Mouse (Mus musculus): ENCODE data around the gene Cdca7.
A peak's percentile ranks its signal among the peaks of the same experiment; 100 is the strongest.

Cdca7 gene

DNA sequence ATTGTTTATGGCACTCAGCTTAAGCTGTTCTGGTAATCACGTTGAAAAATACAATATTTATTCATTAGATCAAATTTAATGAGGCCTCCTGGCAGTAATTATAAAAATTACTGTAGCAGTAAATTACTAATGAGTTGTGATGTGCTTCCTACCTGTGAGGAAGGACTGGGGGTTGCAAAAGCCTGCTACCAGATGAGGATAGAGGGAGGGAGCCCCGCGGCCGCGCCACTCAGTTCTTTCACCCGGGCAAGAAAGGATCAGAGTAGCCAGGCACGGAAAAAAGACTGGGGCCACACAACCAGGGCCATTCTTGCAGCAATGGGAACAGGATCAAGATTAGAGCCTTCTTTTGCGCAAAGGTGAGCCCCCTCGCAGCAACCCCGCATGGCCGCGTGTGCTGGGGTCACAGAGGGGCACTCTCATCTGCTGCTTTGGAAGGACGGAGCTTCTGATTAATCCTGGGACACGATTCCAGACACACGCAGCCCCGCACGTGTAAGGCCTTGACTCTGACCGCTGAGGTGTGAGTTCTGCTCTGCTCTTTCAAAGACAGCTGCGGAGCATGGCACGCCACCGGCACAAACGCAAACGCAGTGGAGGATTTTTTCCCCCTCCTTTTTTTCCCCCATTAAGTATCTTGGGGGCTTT lies 23.2 kb downstream of the Cdca7 start:
- no peak for DNase-seq

DNA sequence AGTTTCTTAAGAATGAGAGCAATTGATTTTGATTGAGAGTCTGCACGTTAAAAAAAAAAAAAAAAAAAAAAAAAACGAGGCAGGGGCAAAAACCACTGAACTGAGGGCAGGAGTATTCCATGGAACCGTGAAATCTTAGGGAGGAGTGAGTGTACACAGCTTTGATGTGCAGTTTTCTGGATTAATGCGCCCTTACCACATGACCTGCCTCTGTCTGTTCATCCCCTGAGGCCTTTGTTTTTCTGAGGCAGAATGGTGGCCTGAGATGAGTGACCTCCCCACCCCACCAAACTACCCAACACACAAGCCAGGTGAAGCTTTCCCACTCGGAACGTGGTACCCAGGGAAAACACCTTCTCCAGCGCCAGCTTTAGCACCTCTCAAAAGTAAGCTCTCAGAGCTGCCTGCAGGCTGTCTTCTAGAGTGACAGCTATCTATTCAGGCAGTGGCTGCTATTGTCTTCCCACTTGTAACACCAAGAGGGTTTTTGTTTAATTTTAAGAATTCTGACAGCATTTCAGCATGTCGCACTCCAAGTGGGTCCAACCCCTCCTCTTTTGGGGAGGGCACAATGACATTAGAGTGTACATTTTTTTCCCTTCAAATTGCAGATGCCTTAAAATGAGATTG lies 23.9 kb downstream of the Cdca7 start:
- no peak for DNase-seq

DNA sequence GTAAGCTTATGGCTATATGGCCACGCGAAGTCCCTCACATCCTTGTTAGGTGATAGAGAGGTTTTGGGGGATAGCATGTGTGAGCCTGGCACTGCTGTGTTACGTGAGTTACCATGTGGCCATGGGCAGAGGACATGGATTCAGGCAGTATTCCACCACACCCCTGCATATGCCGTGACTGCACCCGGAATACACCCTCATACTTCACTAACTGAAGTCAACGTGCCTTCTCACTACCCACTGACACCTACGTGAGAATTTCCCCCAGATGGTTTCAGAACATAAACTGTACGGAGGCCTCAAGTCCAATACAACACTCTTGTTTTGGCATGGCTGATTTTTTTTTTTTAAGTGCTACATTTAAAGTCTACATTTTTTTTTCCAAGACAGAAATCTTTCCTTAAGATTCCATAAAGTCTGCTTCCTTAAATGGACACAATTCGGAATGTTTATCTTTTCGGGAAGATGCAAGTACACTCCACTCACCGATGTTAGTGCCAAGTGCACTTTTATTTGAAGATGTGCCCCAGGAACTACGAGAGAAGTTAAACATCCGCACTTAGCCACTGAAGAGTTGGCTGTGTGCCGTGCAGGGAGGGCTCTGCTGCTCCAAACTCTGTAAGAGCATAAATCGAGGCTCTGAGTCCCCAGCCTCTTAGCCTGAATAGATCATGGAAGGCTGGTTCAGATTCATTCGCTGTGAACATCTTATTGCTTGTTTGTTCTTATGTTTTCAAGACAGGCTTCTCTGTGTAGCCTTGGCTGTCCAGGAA lies 26.3 kb downstream of the Cdca7 start:
- DNase-seq = no peak

DNA sequence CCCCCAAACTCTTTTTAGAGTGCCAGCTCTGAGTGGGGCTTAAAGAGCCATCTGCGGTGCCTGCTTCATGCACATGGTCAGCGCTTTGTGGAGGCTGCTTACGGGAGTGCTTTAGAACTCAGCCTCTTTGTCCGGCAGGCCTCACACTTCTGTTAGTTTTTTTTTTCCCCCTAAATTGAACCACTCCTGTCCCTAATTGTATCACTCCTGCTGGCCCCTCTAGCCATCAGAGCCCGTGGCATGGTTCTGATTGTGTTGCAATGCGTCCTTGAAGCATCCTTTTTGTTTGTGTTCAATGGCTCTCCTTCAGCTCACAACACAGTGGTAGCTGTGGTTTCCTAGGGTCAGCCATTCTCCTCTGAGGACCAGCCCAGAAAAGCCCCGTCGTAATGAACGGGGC lies 27.7 kb downstream of the Cdca7 start:
- DNase-seq = no peak

DNA sequence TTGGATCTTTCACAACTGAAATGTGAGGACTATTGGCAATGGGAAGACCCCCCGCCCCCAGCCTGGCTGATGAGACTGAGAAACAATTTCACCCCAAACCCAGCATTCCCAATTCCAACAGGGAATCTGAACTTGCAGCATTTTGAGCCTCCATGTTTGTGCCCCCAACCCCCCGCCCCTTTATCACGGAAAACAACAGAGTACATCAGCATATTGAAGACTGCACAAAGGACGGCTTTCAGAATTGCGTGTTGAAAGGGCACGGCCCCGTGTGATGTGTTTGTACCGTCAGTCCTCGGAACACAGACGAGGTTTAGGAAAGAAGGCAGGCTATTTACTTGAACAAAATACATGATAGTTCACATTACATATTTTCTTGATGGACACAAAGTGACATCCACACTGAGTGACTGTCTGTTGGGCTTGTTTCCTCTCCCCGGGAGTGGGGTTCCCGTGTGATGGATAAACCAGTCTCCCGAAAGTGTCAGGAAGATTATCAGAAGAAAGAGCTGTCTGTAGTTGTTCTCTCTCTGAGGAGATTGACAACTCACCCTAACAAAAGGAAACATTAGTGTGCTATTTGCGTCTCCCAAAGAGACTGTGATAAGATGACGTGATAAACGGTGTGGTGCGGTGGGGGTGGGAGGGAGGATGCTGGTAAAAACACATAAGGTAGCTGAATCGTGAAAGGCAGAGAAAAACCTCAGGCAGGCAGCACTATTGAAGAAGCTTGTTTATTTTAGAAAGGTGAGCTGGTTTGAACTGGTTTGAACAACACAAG lies 32.1 kb downstream of the Cdca7 start:
- peak; percentile 21 to 33 for DNase-seq

DNA sequence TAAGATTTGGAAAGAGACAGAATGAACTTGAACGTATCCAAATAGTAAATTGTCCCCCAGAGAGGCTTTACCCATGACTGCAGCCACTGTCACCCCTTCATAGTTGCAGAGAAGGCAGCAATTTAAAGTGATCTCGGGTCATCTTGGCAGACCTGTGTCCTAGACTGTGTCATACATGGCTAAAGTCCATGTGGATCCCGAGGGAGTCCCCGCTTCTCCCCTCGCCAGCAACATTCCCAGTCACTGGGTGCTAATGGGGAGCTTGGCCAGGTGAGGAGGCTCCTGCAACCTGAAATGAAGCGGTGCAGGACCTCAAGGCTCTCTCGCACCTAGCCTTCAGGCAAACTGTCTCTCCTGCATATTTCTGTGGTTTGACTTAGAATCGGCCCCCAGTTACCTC lies 32.9 kb downstream of the Cdca7 start:
- DNase-seq = peak in 1 of 2 experiments; percentile 24

DNA sequence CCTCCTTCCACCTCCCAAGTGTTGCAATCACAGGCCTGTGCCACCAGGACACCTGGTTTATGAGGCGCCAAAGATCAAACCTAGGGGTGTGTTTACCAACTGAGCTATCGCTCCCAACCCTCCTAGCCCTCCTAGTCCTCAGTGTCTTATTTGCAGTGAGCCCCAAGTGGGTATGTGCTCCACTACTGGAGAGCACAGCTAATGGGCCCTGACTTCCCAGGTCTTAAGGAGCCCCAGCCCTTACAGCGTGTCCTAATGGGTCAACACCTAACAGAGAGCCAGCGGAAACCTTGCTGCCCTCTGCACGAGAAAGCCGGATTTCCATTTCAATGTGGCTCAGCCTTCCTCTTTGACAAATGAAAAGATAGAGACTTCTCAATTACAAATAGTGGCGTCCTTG lies 39.6 kb downstream of the Cdca7 start:
- no peak for DNase-seq

DNA sequence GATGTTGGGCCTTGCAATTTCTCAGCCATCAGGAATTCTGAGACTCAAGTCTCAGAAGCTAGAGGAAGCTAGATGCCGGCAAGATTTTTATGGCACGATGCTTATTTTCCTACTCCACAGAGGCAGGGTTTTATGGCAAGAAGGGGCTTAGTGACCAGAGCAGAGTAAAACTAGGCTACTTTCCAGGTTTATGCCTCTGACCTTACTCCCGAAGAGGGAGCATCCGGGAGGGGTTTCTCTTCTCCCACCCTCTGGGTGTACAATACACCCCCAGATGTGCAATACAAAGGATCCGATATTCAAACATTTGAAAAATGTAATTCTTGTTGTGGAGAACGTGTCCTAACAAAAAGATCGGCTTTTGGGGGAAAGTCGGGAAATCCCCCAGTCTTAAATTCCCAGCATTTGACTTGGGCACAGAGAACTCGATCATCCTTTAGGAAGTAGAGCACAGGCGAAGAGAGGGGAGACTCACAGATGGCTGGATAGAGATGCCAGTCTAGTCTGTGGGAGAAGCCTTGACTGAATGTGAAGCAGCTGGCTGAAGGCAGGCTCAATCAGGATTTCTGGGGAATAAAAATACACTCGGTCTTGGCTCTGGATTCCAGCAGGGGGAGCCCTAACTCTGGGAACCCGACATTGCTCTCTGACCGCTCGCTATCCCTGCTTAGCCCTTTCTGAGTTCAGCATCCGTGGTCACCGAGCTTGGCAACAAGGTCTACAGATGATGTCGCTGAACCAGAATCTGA lies 40.2 kb downstream of the Cdca7 start:
- peak; percentile 95 to 96 for DNase-seq

DNA sequence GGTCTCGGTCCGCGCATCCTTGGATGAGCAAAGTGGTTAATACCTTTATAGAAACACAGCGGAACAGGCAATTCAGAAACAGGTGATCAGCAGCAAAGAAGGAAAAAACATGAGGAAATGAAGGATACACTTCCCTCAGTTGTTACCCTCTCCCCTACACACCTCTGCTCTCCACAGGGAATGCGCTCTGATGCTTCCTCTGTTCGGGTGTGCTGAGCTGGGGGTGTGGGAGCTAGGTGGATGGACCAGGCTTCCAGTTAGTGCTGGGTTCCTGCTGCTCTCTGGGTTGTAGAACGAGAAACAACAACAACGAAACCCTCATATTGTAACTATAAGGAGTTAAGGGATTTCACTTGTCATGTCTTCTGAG lies 40.7 kb downstream of the Cdca7 start:
- no peak for DNase-seq

DNA sequence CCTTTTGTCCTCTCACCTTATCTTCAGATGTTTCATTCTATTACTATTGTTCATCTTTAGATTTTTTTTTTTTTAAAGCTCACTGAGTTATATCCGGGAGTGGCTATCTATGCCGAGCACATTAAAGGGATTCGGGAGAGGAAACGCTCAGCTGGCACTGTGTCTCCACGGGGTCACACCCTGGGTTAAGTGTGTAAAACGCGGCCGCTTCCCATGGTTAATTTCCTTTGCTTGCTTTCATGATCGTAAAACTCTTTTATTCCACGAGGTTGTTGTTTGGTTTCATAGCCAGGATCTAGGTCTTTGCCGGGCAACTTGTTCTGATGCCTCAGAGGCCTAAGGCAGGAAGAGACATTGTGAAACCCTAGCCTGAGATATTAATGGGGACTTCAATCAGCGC lies 48.1 kb downstream of the Cdca7 start:
- no peak for DNase-seq

DNA sequence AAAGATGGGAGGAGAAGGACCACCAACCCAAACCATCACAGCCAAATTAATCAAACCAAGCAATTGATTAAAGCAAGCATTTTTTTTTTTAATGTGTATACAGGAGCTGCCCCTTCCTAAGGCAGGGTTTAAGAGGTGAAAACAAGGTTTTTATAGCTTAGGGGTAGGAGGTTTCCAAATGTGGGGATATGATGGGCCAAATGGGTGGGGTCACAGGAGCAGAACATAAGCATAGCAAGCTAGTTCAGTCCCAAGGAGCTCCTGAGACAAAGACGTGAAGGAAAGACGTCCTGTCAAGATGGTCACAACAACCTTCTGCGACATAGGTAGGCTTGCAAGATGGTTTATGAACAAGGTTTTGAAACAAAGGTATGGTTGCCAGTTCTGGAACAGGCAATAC lies 49.6 kb downstream of the Cdca7 start:
- DNase-seq = no peak

DNA sequence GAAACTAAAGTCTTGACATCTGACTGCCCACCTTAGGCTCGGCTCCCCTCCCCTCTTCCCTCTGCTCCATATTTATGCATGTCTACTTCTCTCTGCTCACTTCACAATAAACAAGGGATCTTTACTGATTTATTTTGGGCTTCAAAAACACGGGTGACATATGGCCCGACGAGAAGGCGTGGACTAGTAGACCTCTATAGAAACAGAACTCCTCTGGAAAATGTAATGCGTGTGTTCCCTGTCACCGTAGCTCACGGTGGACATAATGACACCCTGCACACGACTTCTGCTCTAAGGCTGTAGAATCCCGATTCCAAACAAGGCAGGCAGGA lies 53.0 kb downstream of the Cdca7 start:
- DNase-seq = no peak

DNA sequence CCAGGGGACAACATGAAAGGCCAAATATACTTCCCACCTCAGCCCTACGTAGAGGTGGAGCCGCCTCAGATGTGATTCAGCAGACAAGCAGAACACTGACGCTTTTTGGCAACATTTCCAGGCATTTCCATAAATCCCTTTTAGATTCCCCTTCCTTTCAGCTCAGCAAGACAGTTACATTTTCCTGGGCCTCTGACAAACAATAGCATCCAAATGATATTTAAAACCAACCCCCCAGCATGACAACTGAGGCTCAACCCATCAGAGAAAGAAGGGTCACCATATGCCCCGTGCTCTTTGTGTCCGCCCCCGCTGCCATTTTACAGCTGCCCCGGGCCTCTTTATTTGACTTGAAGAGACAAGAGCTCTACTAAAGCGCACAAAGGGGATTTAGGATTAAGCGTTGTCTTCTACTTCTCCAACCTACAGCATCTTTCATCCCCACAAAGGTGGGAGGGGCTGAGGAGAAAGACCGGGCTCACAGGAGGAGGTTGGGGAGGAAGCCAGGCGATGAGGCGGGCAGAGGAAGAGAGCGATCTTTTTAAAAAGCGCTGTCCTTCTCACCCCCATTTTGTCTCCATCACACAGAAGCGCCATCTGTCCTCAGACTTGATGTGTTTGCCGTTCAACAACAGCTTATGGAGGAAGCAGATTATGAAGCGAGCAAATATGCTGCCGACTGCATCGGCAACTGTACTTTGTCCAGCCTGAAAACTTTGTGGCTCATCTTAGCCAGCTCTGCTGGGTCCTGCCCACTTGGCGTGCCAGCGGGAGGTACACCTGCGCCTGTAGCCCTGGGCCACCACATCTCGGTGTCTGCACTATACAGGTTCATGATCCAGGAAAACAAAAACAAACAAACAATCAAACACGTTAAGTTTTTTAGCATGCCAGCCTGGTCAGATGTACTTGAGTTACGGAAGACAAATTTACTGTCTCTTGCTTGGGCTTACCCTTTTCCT lies 53.7 kb downstream of the Cdca7 start:
- DNase-seq = peak; percentile 66 to 77

DNA sequence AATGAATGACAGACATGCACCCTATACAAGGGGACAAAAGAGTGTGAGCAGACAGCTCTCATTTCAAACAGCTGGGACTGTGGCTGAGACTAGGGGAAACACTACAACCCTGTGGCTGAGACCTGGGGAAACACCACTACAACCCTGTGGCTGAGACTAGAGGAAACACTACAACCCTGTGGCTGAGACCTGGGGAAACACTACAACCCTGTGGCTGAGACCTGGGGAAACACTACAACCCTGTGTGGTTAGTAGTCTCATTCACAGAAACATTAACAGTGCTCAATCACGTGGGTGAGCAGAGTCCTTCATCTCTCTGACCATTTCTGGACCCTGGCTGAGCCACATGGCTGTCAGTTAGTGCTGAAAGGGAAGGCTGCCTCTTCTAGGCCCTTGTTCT lies 59.9 kb downstream of the Cdca7 start:
- no peak for DNase-seq

Measured in cerebellum, postnatal 10 days (tissue).